Mouse (Mus musculus) adipocyte (in vitro differentiated cells): ENCODE measurements at regions not wholly inside any gene's neighbourhood (a gene's known extent, or its start where the extent isn't known, plus 50 kb on each side); places are given as distances from the start of the nearest gene placed in this dataset.

Source experiments
- DNase-seq: peaks from one replicate; pipeline ENCODE4 v3.0.0-alpha.2; 2016; ENCODE audit warnings: low spot score

GRCm38 (mm10) chr12:118411767-118412430, 110.7 kb upstream of the Sp4 start:
- DNase-seq, result no peak

GRCm38 (mm10) chr12:118410917-118411316, 109.7 kb upstream of the Sp4 start:
- no peak for DNase-seq

- DNase-seq, result no peak
These were observed 103.9 kb upstream of the Sp4 start for GRCm38 (mm10) chr12:118405135-118405534.

- DNase-seq, result no peak
These were observed 102.9 kb upstream of the Sp4 start for GRCm38 (mm10) chr12:118404171-118404570.

- DNase-seq, result no peak
These were observed 102.4 kb upstream of the Sp4 start for GRCm38 (mm10) chr12:118403519-118404087.

- no peak for DNase-seq
These were observed 100.1 kb upstream of the Sp4 start for GRCm38 (mm10) chr12:118401377-118401776.

GRCm38 (mm10) chr12:118391654-118392053, 90.4 kb upstream of the Sp4 start:
- no peak for DNase-seq

- DNase-seq, result no peak
These were observed 79.8 kb upstream of the Sp4 start for GRCm38 (mm10) chr12:118381013-118381412.

- DNase-seq, result no peak
These were observed 76.7 kb upstream of the Sp4 start for GRCm38 (mm10) chr12:118377898-118378297.

- DNase-seq, result no peak
These were observed 75.6 kb upstream of the Sp4 start for GRCm38 (mm10) chr12:118376521-118377493.

- DNase-seq, result no peak
These were observed 72.0 kb upstream of the Sp4 start for GRCm38 (mm10) chr12:118373250-118373649.

GRCm38 (mm10) chr12:118371905-118372304, 70.7 kb upstream of the Sp4 start:
- no peak for DNase-seq

GRCm38 (mm10) chr12:118367307-118368076, 66.3 kb upstream of the Sp4 start:
- DNase-seq, result no peak

- DNase-seq, result no peak
These were observed 51.6 kb upstream of the Sp4 start for GRCm38 (mm10) chr12:118352866-118353265.

GRCm38 (mm10) chr12:118351421-118351820, 50.2 kb upstream of the Sp4 start:
- DNase-seq, result no peak
